Comparison of ENCODE assay signal across 25 mouse cellular contexts in the genomic region with DNA sequence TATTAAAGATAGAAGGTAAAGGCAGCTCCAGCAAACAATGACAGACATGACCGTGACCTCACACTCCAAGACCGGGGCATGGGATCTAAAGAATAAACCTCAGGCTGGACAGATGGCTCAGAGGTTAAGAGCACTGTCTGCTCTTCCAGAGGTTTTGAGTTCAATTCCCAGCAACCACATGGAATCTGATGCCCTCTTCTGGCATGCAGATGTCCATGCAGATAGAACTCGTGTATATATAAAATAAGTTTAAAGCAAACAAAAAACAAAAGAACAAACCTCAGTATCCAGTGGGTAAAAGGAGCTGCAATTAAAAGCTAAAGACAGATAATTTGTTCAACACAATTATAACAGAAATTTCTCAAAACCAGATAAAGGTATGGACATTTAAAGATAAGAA. TPM values are rescaled to one million over a fixed set of nuclear protein-coding genes. Genes with fewer than 3 reads are reported as not detected.
A peak's percentile ranks its signal among the peaks of the same experiment; 100 is the strongest.
DNase-seq lines count a peak whose midpoint lies in the region; ATAC-seq and TF ChIP-seq lines count a peak whose summit lies in the region.
"Had no signal": no experiment of that assay in that cellular context is flagged by ENCODE, and none has a peak within 500 bp of the region (broad histone marks: within the 10 kb centered on the region; RNA-seq: fewer than 3 reads in every experiment).

No protein-coding gene starts in this region.

- H3K9ac ChIP-seq in hindbrain, postnatal 0 days (replicated peaks; ENCODE audit: low read length) = no peak overlapping the region
- no peak overlapping the region for H3K9ac ChIP-seq in hindbrain, embryonic 13.5 days
- H3K9ac ChIP-seq in liver, postnatal 0 days (replicated peaks) = no peak overlapping the region
- H3K9ac ChIP-seq: embryonic facial prominence, embryonic 12.5 days; forebrain, embryonic 15.5 days; hindbrain, embryonic 12.5 days; limb, embryonic 13.5 days; liver, embryonic 12.5 days; stomach, embryonic 15.5 days had no signal

- no peak overlapping the region for H3K27ac ChIP-seq in hindbrain, postnatal 0 days
- no peak overlapping the region for H3K27ac ChIP-seq in hindbrain, embryonic 13.5 days
- H3K27ac ChIP-seq in liver, postnatal 0 days (ENCODE audit: low read depth) = no peak overlapping the region
- H3K27ac ChIP-seq: embryonic facial prominence, embryonic 12.5 days; forebrain, embryonic 15.5 days; hindbrain, embryonic 12.5 days; limb, embryonic 13.5 days; liver, embryonic 12.5 days; midbrain, embryonic 10.5 days; stomach, embryonic 15.5 days had no signal

- no peak overlapping the region for H3K4me2 ChIP-seq in hindbrain, postnatal 0 days (ENCODE audit: low read depth, low read length)
- no peak overlapping the region for H3K4me2 ChIP-seq in hindbrain, embryonic 13.5 days
- no peak overlapping the region for H3K4me2 ChIP-seq in liver, postnatal 0 days (ENCODE audit: low read depth, low read length)
- H3K4me2 ChIP-seq: embryonic facial prominence, embryonic 12.5 days; forebrain, embryonic 15.5 days; hindbrain, embryonic 12.5 days; limb, embryonic 13.5 days; liver, embryonic 12.5 days; stomach, embryonic 15.5 days had no signal

- no peaks in the 10 kb centered on the region for H3K4me1 ChIP-seq in hindbrain, postnatal 0 days (ENCODE audit: insufficient read depth, low read length)
- H3K4me1 ChIP-seq in hindbrain, embryonic 13.5 days (replicated peaks) = peaks cover 14% of the 10 kb centered on the region
- H3K4me1 ChIP-seq in liver, postnatal 0 days (ENCODE audit: insufficient read depth) = no peaks in the 10 kb centered on the region
- H3K4me1 ChIP-seq: forebrain, embryonic 15.5 days; limb, embryonic 13.5 days; stomach, embryonic 15.5 days had no signal

- DNase-seq in hindbrain, postnatal 0 days (ENCODE audit: low spot score) = no peak
- no peak for DNase-seq in liver, postnatal 0 days
- DNase-seq in liver (no peak), 416B (ENCODE audit: low read depth) (peak; percentile 17), adipocyte (ENCODE audit: low spot score) (peak; percentile 29)
- no peak for DNase-seq in adrenal gland, adult 2 months
- DNase-seq: adrenal gland, postnatal 25 days; cerebellum, adult 11-12 months; cerebellum, adult 9-11 months; embryo, embryonic 11 days; heart, postnatal 36 days; kidney, adult 2 months; kidney, postnatal 10 days; lung, adult 18-20 months; lung, postnatal 10 days; thymus, postnatal 14 days had no signal

- no peak for TF ChIP-seq EP300 in liver, postnatal 0 days (IDR thresholded peaks at IDR 0.05; ENCODE audit: low read depth)

- H3K27me3 ChIP-seq in hindbrain, postnatal 0 days (ENCODE audit: insufficient read depth, low read length) = no peaks in the 10 kb centered on the region
- no peaks in the 10 kb centered on the region for H3K27me3 ChIP-seq in hindbrain, embryonic 13.5 days
- no peaks in the 10 kb centered on the region for H3K27me3 ChIP-seq in liver, postnatal 0 days (ENCODE audit: insufficient read depth, low read length)
- H3K27me3 ChIP-seq: CH12.LX; embryonic facial prominence, embryonic 12.5 days; forebrain, embryonic 15.5 days; hindbrain, embryonic 12.5 days; limb, embryonic 13.5 days; stomach, embryonic 15.5 days had no signal

- no peak overlapping the region for H3K4me3 ChIP-seq in hindbrain, postnatal 0 days (ENCODE audit: low read length)
- no peak overlapping the region for H3K4me3 ChIP-seq in hindbrain, embryonic 13.5 days
- no peak overlapping the region for H3K4me3 ChIP-seq in liver, postnatal 0 days (ENCODE audit: low read depth, low read length)
- H3K4me3 ChIP-seq: embryonic facial prominence, embryonic 12.5 days; forebrain, embryonic 15.5 days; hindbrain, embryonic 12.5 days; limb, embryonic 13.5 days; liver, embryonic 12.5 days; midbrain, embryonic 10.5 days; stomach, embryonic 15.5 days had no signal

- H3K36me3 ChIP-seq in hindbrain, postnatal 0 days (ENCODE audit: insufficient read depth, low read length) = no peaks in the 10 kb centered on the region
- no peaks in the 10 kb centered on the region for H3K36me3 ChIP-seq in hindbrain, embryonic 13.5 days
- H3K36me3 ChIP-seq in liver, postnatal 0 days (replicated peaks; ENCODE audit: insufficient read depth, low read length) = no peaks in the 10 kb centered on the region; the same call in 1 of the 2 replicates
- H3K36me3 ChIP-seq: embryonic facial prominence, embryonic 12.5 days; forebrain, embryonic 15.5 days; hindbrain, embryonic 12.5 days; limb, embryonic 13.5 days; liver, embryonic 12.5 days; midbrain, embryonic 10.5 days; stomach, embryonic 15.5 days had no signal

- ATAC-seq in hindbrain, postnatal 0 days = no peak
- no peak for ATAC-seq in hindbrain, embryonic 13.5 days (ENCODE audit: low FRiP score)
- ATAC-seq in liver, postnatal 0 days = no peak
- ATAC-seq: forebrain, embryonic 15.5 days; liver, embryonic 12.5 days had no signal

- no peaks in the 10 kb centered on the region for H3K9me3 ChIP-seq in hindbrain, postnatal 0 days (ENCODE audit: low read length)
- H3K9me3 ChIP-seq in hindbrain, embryonic 13.5 days = no peaks in the 10 kb centered on the region
- H3K9me3 ChIP-seq in liver, postnatal 0 days (ENCODE audit: low read length) = no peaks in the 10 kb centered on the region
- H3K9me3 ChIP-seq: embryonic facial prominence, embryonic 12.5 days; forebrain, embryonic 15.5 days; hindbrain, embryonic 12.5 days; limb, embryonic 13.5 days; liver, embryonic 12.5 days; midbrain, embryonic 10.5 days; stomach, embryonic 15.5 days had no signal

- peak; percentile 7; the same call in 1 of the 2 replicates for TF ChIP-seq CTCF in hindbrain, postnatal 0 days (IDR thresholded peaks at IDR 0.05; ENCODE audit: low read depth)
- TF ChIP-seq CTCF in liver, postnatal 0 days (IDR thresholded peaks at IDR 0.05; ENCODE audit: low read depth) = 0 out of 2 replicates have a peak, but pooled peaks have one; percentile 7

- WGBS in hindbrain, postnatal 0 days = 83% methylated on average over 3 of the region's 3 CpGs
- WGBS in hindbrain, embryonic 13.5 days = 80% methylated on average over 3 of the region's 3 CpGs
- WGBS in liver, postnatal 0 days (ENCODE audit: insufficient replicate concordance) = 67% methylated on average over 3 of the region's 3 CpGs

RNA-seq across cellular contexts. Expression of a gene that starts 9.4 kb away (rescaled TPM):
- total RNA-seq in hindbrain, postnatal 0 days (2014; rRNA removed) = 3.9 and 15.8 TPM in 2 replicates
- 0.82 and 0.85 TPM in 2 replicates for polyA plus RNA-seq in hindbrain, postnatal 0 days (2015; fragmentation: Nextera tagmentation; extraction: Ambion mirVana)
- 0.79 and 1.7 TPM in 2 replicates for polyA plus RNA-seq in hindbrain, embryonic 13.5 days (2015; fragmentation: Nextera tagmentation; extraction: Ambion mirVana)
- polyA plus RNA-seq in liver, postnatal 0 days (2015; fragmentation: Nextera tagmentation; extraction: Ambion mirVana) = 0.65 and 0.72 TPM in 2 replicates
- total RNA-seq in adrenal gland, adult 2 months (2021) = 10 to 100 TPM; 20.5 to 25.7 TPM
- polyA plus RNA-seq in adrenal gland, adult 2 months (2012; rRNA removed) = 12.1 and 13.0 TPM in 2 replicates

Comparison
In these comparisons a context has a peak if more than half of its experiments do, and no peak if none do; other contexts are left out.
1. DNase-seq: peak in 416B (single experiment) and adipocyte (single experiment); none in hindbrain, postnatal 0 days (single experiment), liver, postnatal 0 days (single experiment), liver (single experiment) and adrenal gland, adult 2 months (single experiment).